Mouse (Mus musculus) stomach, embryonic 14.5 days (tissue): ENCODE results near the gene Hephl1. TPM values are rescaled to one million over a fixed set of nuclear protein-coding genes. Genes with fewer than 3 reads are reported as not detected.

Source experiments
- ATAC-seq: fragments of 200-750 bp; cut with Nextera tagmentation; 2 replicates; pipeline ENCODE4 v1.8.0; 2017; ENCODE audit warnings: low read depth, moderate TSS enrichment; ENCODE audit not compliant: insufficient number of reproducible peaks, insufficient read depth, low FRiP score
- H3K27ac ChIP-seq: fragments of 300-500 bp; sonication (generic); 2 replicates; pipeline ENCODE4 v1.5.1; 2014; ENCODE audit warnings: mild to moderate bottlenecking, low read length, moderate library complexity, mixed read lengths
- H3K27me3 ChIP-seq: fragments of 300-500 bp; sonication (generic); 2 replicates; pipeline ENCODE4 v1.6.1; 2014; ENCODE audit warnings: low read length, control low read depth, mixed read lengths; ENCODE audit not compliant: control insufficient read depth, insufficient read depth
- H3K36me3 ChIP-seq: fragments of 300-500 bp; sonication (generic); 2 replicates; pipeline ENCODE4 v1.6.1; 2014; ENCODE audit warnings: mild to moderate bottlenecking, control low read depth, low read length, moderate library complexity, mixed read lengths; ENCODE audit not compliant: control insufficient read depth, insufficient read depth
- H3K4me1 ChIP-seq: fragments of 300-500 bp; sonication (generic); 2 replicates; pipeline ENCODE4 v1.6.1; 2014; ENCODE audit warnings: low read length, control low read depth, mixed read lengths; ENCODE audit not compliant: control insufficient read depth, insufficient read depth
- H3K4me2 ChIP-seq: fragments of 300-500 bp; sonication (generic); replicated peaks from 2 replicates; pipeline ENCODE4 v1.6.1; 2014; ENCODE audit warnings: low read depth, low read length, control low read depth
- H3K4me3 ChIP-seq: fragments of 300-500 bp; sonication (generic); 2 replicates; pipeline ENCODE4 v1.5.1; 2014; ENCODE audit warnings: low read depth, low read length, control low read depth
- H3K9ac ChIP-seq: fragments of 300-500 bp; sonication (generic); replicated peaks from 2 replicates; pipeline ENCODE4 v1.6.1; 2014; ENCODE audit warnings: low read depth, mild to moderate bottlenecking, control low read depth, low read length, moderate library complexity, mixed read lengths
- H3K9me3 ChIP-seq: fragments of 300-500 bp; sonication (generic); 2 replicates; pipeline ENCODE4 v1.6.1; 2016; ENCODE audit warnings: low read depth, low read length, control low read depth; ENCODE audit not compliant: control insufficient read depth
- WGBS: fragments of 180-500 bp; shearing (Covaris S2); extraction: QIAGEN DNeasy Blood & Tissue Kit; methylation state at CpG from one replicate; pipeline ENCODE4 v1.1.7; 2014; 5-methylcytosine and 5-hydroxymethylcytosine counted together
- polyA plus RNA-seq: library from polyadenylated mRNA; unstranded; fragments of >200 nt; fragmentation: Nextera tagmentation; extraction: Ambion mirVana; gene quantifications from 2 replicates; pipeline ENCODE4 v1.2.1, GENCODE M21; 2014

Gene Hephl1
- polyA plus RNA-seq, 1 experiment from 2014 or later, result 0.06 TPM

- 83% methylated on average over 5 of the region's 5 CpGs for WGBS
- Histone ChIP-seq H3K9ac (no peak overlapping the region), H3K4me1 (no peaks in the 10 kb centered on the region), H3K27me3 (no peaks in the 10 kb centered on the region), H3K27ac (no peak overlapping the region), H3K4me2 (no peak overlapping the region), H3K4me3 (no peak overlapping the region), H3K9me3 (no peaks in the 10 kb centered on the region), H3K36me3 (no peaks in the 10 kb centered on the region; the same call in 1 of the 2 replicates)
- ATAC-seq, result no peak
These were observed 93.2 kb downstream of the Hephl1 start for GRCm38 (mm10) chr9:15018756-15019131.

GRCm38 (mm10) chr9:15017791-15018755 lies 93.8 kb downstream of the Hephl1 start:
- WGBS, result 86% methylated on average over 18 of the region's 18 CpGs
- Histone ChIP-seq H3K36me3 (no peaks in the 10 kb centered on the region; the same call in 1 of the 2 replicates), H3K4me3 (no peak overlapping the region), H3K4me1 (no peaks in the 10 kb centered on the region), H3K27ac (no peak overlapping the region), H3K9ac (no peak overlapping the region), H3K9me3 (no peaks in the 10 kb centered on the region), H3K4me2 (no peak overlapping the region), H3K27me3 (no peaks in the 10 kb centered on the region)
- ATAC-seq, result no peak

GRCm38 (mm10) chr9:15015223-15015956 lies 96.5 kb downstream of the Hephl1 start:
- WGBS, result 55% methylated on average over 7 of the region's 7 CpGs
- Histone ChIP-seq H3K4me1 (0 out of 2 replicates have a peak, but pooled peaks cover 4% of the 10 kb centered on the region), H3K36me3 (no peaks in the 10 kb centered on the region; the same call in 1 of the 2 replicates), H3K27me3 (no peaks in the 10 kb centered on the region), H3K9me3 (no peaks in the 10 kb centered on the region), H3K4me2 (no peak overlapping the region), H3K4me3 (no peak overlapping the region), H3K9ac (no peak overlapping the region), H3K27ac (no peak overlapping the region)
- ATAC-seq, result no peak

- no peak overlapping the region for H3K9ac ChIP-seq
- H3K9me3 ChIP-seq, result no peaks in the 10 kb centered on the region
- H3K4me2 ChIP-seq, result no peak overlapping the region
- H3K27me3 ChIP-seq, result no peaks in the 10 kb centered on the region
- no peak for ATAC-seq
- no peak overlapping the region for H3K4me3 ChIP-seq
- H3K36me3 ChIP-seq, result peaks cover 14% of the 10 kb centered on the region
- 0 out of 2 replicates have a peak, but pooled peaks cover 4% of the 10 kb centered on the region for H3K4me1 ChIP-seq
- WGBS, result 84% methylated on average over 14 of the region's 14 CpGs
- H3K27ac ChIP-seq, result no peak overlapping the region
These were observed 104.3 kb downstream of the Hephl1 start for GRCm38 (mm10) chr9:15007566-15007965.

- no peak for ATAC-seq
- Histone ChIP-seq H3K4me3 (no peak overlapping the region), H3K4me1 (no peaks in the 10 kb centered on the region), H3K27ac (no peak overlapping the region), H3K27me3 (no peaks in the 10 kb centered on the region), H3K9me3 (no peaks in the 10 kb centered on the region), H3K4me2 (no peak overlapping the region), H3K36me3 (peaks cover 14% of the 10 kb centered on the region), H3K9ac (no peak overlapping the region)
- 58% methylated on average over 9 of the region's 9 CpGs for WGBS
These were observed 107.6 kb downstream of the Hephl1 start for GRCm38 (mm10) chr9:15004298-15004685.

GRCm38 (mm10) chr9:15003676-15004297 lies 108.1 kb downstream of the Hephl1 start:
- peaks cover 14% of the 10 kb centered on the region for H3K36me3 ChIP-seq
- H3K4me1 ChIP-seq, result no peaks in the 10 kb centered on the region
- no peak overlapping the region for H3K4me3 ChIP-seq
- no peak for ATAC-seq
- no peaks in the 10 kb centered on the region for H3K9me3 ChIP-seq
- H3K27me3 ChIP-seq, result no peaks in the 10 kb centered on the region
- WGBS, result 44% methylated on average over 10 of the region's 10 CpGs
- H3K9ac ChIP-seq, result no peak overlapping the region
- no peak overlapping the region for H3K27ac ChIP-seq
- H3K4me2 ChIP-seq, result no peak overlapping the region

- Histone ChIP-seq H3K4me3 (no peak overlapping the region), H3K4me1 (no peaks in the 10 kb centered on the region), H3K4me2 (no peak overlapping the region), H3K9ac (no peak overlapping the region), H3K36me3 (peaks cover 14% of the 10 kb centered on the region), H3K9me3 (no peaks in the 10 kb centered on the region), H3K27me3 (no peaks in the 10 kb centered on the region), H3K27ac (no peak overlapping the region)
- ATAC-seq, result no peak
- WGBS, result 61% methylated on average over 6 of the region's 6 CpGs
These were observed 108.8 kb downstream of the Hephl1 start for GRCm38 (mm10) chr9:15002995-15003613.
